Mouse (Mus musculus): ENCODE measurements around the gene Mrps33. TPM values are rescaled to one million over a fixed set of nuclear protein-coding genes. Genes with fewer than 3 reads are reported as not detected.

Gene Mrps33
- polyA plus RNA-seq (2012; rRNA removed) (27.3 and 99.4 TPM in 2 replicates), polyA plus RNA-seq (2014; fragmentation: Nextera tagmentation; extraction: Ambion mirVana) (92.1 and 94.6 TPM in 2 replicates)

DNA sequence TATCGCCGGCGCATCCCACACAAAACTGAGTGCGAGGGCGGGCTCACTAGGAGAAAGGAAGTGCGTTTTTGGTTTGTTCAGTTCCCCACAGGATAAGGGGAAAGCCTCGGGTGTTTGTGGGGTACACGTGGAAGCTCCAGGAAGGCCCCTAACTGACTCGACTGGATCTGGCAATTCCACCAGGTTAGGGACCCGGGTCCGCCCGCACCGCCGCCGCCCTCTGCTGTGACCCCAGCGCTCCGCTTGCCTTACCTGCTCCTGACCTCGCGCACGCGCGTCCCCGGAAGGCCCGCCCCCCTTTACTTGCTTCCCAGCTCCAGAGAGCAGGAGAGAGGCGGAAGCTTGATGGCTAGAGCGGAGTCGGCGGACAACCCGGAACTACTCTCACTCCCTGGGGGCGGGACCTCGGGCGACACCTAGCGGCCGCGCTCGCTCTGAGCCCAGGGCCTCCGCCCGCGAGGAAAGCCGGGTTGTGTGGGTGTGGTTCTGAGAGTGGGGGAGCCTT is at the start of gene Mrps33:
Gene Mrps33 (minus strand): TSS at position 377 of the 505 bp plus-strand sequence.
- DNase-seq (ENCODE audit: low read depth in 3 of 3, low spot score in 3 of 3) (peak; percentile 90 to 92 (median 91)), ATAC-seq (ENCODE audit: insufficient read depth) (peak; percentile 100)
- H3K36me3 ChIP-seq (replicated peaks; ENCODE audit: control insufficient read depth, insufficient read depth, low read depth), result no peaks in the 10 kb centered on the region
- no peaks in the 10 kb centered on the region for H3K9me3 ChIP-seq (ENCODE audit: control insufficient read depth, low read length)
- TF ChIP-seq EP300 (IDR thresholded peaks at IDR 0.05; ENCODE audit: low read depth) (no peak), CTCF (IDR thresholded peaks at IDR 0.05; ENCODE audit: low read depth) (peak; percentile 99)
- WGBS (ENCODE audit: insufficient replicate concordance), result under 1% methylated on average over 40 of the region's 40 CpGs
- H3K9ac ChIP-seq (replicated peaks), result peak within 1 kb of the TSS; percentile 77
- H3K4me2 ChIP-seq (ENCODE audit: low read depth), result peak within 1 kb of the TSS; percentile 85
- H3K27ac ChIP-seq, result no peak within 1 kb of the TSS
- H3K27me3 ChIP-seq (ENCODE audit: control insufficient read depth, insufficient read depth, low read length), result no peaks in the 10 kb centered on the region
- H3K4me3 ChIP-seq (ENCODE audit: insufficient read depth in 1 of 2, low read depth in 2 of 2, low read length in 2 of 2), result peak within 1 kb of the TSS; percentile 76 to 83
- H3K4me1 ChIP-seq (replicated peaks; ENCODE audit: control insufficient read depth in 2 of 2, insufficient read depth in 2 of 2, low read length in 1 of 2), result no peaks in the 10 kb centered on the region

DNA sequence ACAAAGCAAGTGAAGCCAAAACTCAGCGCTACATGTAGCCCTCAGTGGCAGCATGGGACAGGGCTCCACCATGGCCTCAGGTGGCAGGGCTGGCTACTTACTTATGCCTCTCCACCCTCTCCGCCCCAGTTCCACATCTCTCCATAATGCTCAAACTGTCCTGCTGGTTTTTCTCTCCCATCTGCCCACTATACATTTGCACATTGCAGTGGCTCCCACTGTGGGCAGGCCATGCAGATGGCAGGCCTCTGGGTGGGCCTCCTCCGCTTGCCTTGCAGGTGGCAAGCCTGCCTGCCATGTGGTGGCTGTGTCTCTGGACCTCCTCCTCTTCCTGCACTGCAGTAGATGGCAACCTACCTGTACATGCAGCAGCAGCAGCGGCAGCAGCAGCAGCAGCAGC is 38.9 kb upstream of the Mrps33 start:
- WGBS (ENCODE audit: insufficient replicate concordance), result 55% methylated on average over 4 of the region's 4 CpGs
- Histone ChIP-seq H3K4me1 (replicated peaks; ENCODE audit: control insufficient read depth in 2 of 2, insufficient read depth in 2 of 2, low read length in 1 of 2) (no peaks in the 10 kb centered on the region), H3K9me3 (ENCODE audit: control insufficient read depth, low read length) (no peaks in the 10 kb centered on the region), H3K36me3 (replicated peaks; ENCODE audit: control insufficient read depth, insufficient read depth, low read depth) (no peaks in the 10 kb centered on the region), H3K9ac (replicated peaks) (no peak overlapping the region), H3K27ac (no peak overlapping the region), H3K4me3 (ENCODE audit: insufficient read depth in 1 of 2, low read depth in 2 of 2, low read length in 2 of 2) (no peak overlapping the region), H3K4me2 (ENCODE audit: low read depth) (no peak overlapping the region), H3K27me3 (ENCODE audit: control insufficient read depth, insufficient read depth, low read length) (no peaks in the 10 kb centered on the region)
- no peak for TF ChIP-seq EP300 (IDR thresholded peaks at IDR 0.05; ENCODE audit: low read depth)
- TF ChIP-seq CTCF (IDR thresholded peaks at IDR 0.05; ENCODE audit: low read depth), result no peak
- ATAC-seq (ENCODE audit: insufficient read depth) (no peak), DNase-seq (ENCODE audit: low read depth in 3 of 3, low spot score in 3 of 3) (no peak)

DNA sequence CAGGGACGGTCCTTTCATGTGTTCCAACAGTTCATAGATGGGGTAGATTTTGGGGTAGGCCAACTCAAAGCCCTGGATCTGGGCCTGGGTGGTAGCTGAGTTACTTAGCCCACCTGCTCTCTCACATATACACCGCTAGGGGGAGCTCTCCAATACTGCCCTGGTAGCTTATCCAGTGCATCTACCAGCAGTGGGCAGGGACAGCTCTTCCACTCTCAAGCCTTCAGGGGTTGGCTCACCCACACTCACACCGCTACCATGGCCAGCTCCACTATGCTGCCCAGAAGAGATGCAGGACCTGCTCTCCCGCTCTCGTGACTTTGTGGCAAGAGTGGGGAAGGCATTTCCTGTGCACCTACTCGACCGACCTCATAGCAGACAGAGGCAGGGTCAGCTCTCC is 38.0 kb upstream of the Mrps33 start:
- DNase-seq (ENCODE audit: low read depth in 3 of 3, low spot score in 3 of 3), result no peak
- TF ChIP-seq EP300 (IDR thresholded peaks at IDR 0.05; ENCODE audit: low read depth), result no peak
- peak; percentile 68 for TF ChIP-seq CTCF (IDR thresholded peaks at IDR 0.05; ENCODE audit: low read depth)
- H3K27ac ChIP-seq, result no peak overlapping the region

DNA sequence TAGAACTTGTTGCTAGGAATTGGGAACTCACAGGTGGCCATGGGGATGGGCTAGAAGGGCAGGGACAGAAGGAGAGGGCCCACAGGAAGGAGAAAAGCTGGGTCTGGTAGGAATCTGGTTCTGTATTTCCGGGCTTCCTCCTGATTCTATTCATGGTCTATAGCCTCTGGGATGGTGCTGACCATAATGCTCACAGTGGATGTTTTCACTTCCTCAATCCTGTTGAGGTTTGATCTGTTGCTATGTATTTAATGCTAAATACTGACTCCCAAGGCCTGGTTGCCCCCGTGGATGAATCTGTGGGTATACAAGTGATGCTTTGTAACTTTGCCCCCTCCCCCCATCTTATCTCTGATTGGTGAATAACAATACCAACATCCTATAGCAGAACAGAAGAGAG is 36.8 kb upstream of the Mrps33 start:
- H3K4me3 ChIP-seq (ENCODE audit: insufficient read depth in 1 of 2, low read depth in 2 of 2, low read length in 2 of 2), result no peak overlapping the region
- H3K4me1 ChIP-seq (replicated peaks; ENCODE audit: control insufficient read depth in 2 of 2, insufficient read depth in 2 of 2, low read length in 1 of 2), result no peaks in the 10 kb centered on the region
- 53% methylated on average over 2 of the region's 2 CpGs for WGBS (ENCODE audit: insufficient replicate concordance)
- no peaks in the 10 kb centered on the region for H3K36me3 ChIP-seq (replicated peaks; ENCODE audit: control insufficient read depth, insufficient read depth, low read depth)
- no peaks in the 10 kb centered on the region for H3K9me3 ChIP-seq (ENCODE audit: control insufficient read depth, low read length)
- DNase-seq (ENCODE audit: low read depth in 3 of 3, low spot score in 3 of 3), result no peak
- H3K27ac ChIP-seq, result no peak overlapping the region
- H3K27me3 ChIP-seq (ENCODE audit: control insufficient read depth, insufficient read depth, low read length), result no peaks in the 10 kb centered on the region
- no peak for TF ChIP-seq EP300 (IDR thresholded peaks at IDR 0.05; ENCODE audit: low read depth)
- TF ChIP-seq CTCF (IDR thresholded peaks at IDR 0.05; ENCODE audit: low read depth), result no peak
- H3K4me2 ChIP-seq (ENCODE audit: low read depth), result no peak overlapping the region
- ATAC-seq (ENCODE audit: insufficient read depth), result no peak
- H3K9ac ChIP-seq (replicated peaks), result no peak overlapping the region

More for the DNA sequence above, 38.0 kb upstream of the Mrps33 start:
- Histone ChIP-seq H3K36me3 (replicated peaks; ENCODE audit: control insufficient read depth, insufficient read depth, low read depth) (no peaks in the 10 kb centered on the region), H3K4me2 (ENCODE audit: low read depth) (no peak overlapping the region), H3K9ac (replicated peaks) (no peak overlapping the region), H3K4me1 (replicated peaks; ENCODE audit: control insufficient read depth in 2 of 2, insufficient read depth in 2 of 2, low read length in 1 of 2) (no peaks in the 10 kb centered on the region), H3K27me3 (ENCODE audit: control insufficient read depth, insufficient read depth, low read length) (no peaks in the 10 kb centered on the region), H3K9me3 (ENCODE audit: control insufficient read depth, low read length) (no peaks in the 10 kb centered on the region), H3K4me3 (ENCODE audit: insufficient read depth in 1 of 2, low read depth in 2 of 2, low read length in 2 of 2) (no peak overlapping the region)
- 27% methylated on average over 7 of the region's 7 CpGs for WGBS (ENCODE audit: insufficient replicate concordance)
- ATAC-seq (ENCODE audit: insufficient read depth), result no peak

DNA sequence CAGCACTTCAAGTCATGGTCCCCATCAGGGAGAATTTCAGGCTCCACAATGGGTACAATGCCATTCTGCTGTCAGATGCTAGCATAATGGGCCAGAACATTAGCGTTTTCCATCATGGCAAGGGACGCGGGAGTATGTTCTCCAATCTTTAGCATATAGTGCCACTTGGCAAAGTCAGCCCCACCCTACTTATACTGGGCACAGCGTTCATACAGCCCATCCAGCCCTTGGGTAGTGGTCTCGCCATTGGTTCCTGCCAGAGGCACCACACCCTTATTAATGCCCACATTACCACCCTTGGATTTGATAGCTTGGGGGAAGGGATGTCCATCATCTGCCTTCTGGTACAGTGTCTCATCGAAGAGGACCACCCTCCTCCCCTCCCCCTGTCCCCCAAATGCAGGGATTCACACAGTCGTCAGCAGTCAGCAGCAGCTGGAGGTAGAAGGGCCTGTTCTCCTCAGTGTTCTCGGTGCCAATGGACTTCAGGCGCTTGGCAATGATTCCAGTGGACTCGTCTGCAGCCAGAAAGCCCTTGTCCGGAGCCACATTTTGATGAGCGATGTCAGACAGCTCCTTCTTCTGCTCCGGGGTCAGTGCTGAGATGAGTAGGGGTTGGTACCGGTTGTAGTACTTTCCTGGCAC is 33.0 kb upstream of the Mrps33 start:
- no peaks in the 10 kb centered on the region for H3K27me3 ChIP-seq (ENCODE audit: control insufficient read depth, insufficient read depth, low read length)
- WGBS (ENCODE audit: insufficient replicate concordance), result 74% methylated on average over 14 of the region's 14 CpGs
- no peak overlapping the region for H3K4me3 ChIP-seq (ENCODE audit: insufficient read depth in 1 of 2, low read depth in 2 of 2, low read length in 2 of 2)
- ATAC-seq (ENCODE audit: insufficient read depth) (no peak), DNase-seq (ENCODE audit: low read depth in 3 of 3, low spot score in 3 of 3) (no peak)
- H3K36me3 ChIP-seq (replicated peaks; ENCODE audit: control insufficient read depth, insufficient read depth, low read depth), result no peaks in the 10 kb centered on the region
- H3K4me1 ChIP-seq (replicated peaks; ENCODE audit: control insufficient read depth in 2 of 2, insufficient read depth in 2 of 2, low read length in 1 of 2), result no peaks in the 10 kb centered on the region
- no peak overlapping the region for H3K9ac ChIP-seq (replicated peaks)
- TF ChIP-seq CTCF (IDR thresholded peaks at IDR 0.05; ENCODE audit: low read depth) (no peak), EP300 (IDR thresholded peaks at IDR 0.05; ENCODE audit: low read depth) (no peak)
- H3K9me3 ChIP-seq (ENCODE audit: control insufficient read depth, low read length), result no peaks in the 10 kb centered on the region
- no peak overlapping the region for H3K27ac ChIP-seq
- H3K4me2 ChIP-seq (ENCODE audit: low read depth), result no peak overlapping the region

Measured in liver, embryonic 14.5 days (tissue).